Mouse (Mus musculus): ENCODE results near the gene Snx3.

Snx3 gene

DNA sequence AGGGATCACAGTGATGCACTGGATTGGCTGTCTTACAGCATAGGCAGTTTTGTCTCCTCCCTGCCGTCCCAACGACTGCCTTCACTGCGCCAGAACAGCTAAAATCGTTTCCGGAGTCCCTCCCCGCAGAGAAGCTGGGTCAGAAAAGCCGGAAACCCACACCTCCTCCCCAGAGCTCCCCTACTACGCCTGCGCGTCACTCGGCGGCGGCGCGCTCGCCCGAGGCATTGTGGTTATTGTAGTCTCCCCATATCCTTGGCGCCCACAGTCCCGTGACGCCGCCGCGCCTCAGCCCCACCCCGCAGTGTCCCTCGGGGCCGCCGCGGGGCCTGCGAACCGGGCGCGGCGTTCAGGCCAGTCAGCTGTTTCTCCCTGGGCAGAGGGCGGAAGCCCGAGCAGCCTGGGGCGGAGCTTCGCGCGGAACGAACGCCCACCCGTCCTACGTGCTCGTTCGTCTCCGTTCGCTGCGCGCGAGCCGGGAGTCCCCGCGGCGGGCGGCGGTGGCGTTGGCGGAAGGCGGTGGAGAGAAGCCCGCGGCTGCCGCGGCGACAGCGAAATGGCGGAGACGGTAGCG, at the start of gene Snx3:
TSS of gene Snx3 (plus strand) at position 256 of the 574 bp plus-strand sequence.
- peak; percentile 98 to 99 for DNase-seq

DNA sequence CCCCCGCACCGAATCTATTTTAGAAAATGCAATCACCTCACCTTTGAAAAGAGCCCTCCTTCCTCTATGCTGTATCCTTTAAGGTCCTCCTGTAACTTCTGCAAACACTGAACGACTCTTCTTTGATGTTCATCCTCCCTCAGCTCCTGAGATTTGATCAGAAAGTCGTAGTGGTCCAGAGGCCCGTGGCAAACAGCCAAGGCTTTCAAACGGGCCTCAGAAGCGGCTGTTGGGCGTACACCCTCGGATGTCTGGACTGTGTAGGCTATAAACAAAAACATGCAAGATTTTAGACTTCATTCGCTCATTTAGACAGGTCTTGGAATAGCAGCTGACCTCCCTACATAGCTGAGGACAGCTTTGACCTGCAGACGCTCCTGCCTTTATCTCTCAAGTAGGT, 47.6 kb upstream of the Snx3 start:
- DNase-seq = peak; percentile 27 to 55

DNA sequence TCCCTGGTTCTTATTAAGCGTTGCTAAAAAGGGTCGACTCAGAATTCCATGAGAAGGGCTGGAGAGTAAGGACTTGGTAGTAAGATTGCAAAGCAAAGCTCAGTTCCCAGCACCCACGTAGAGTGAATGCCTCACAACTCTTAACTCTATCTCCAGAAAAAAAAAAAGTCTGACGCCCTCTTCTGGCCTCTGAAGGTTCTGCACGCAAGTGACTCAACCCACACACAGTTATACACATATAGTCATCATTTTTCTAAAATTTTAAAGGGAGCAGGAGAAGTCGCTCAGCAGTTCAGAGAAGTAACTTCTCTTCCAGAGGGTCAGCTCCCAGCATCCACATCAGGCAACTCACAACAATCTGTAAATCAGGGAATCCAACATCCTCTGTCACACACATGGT, 47.1 kb upstream of the Snx3 start:
- no peak for DNase-seq

DNA sequence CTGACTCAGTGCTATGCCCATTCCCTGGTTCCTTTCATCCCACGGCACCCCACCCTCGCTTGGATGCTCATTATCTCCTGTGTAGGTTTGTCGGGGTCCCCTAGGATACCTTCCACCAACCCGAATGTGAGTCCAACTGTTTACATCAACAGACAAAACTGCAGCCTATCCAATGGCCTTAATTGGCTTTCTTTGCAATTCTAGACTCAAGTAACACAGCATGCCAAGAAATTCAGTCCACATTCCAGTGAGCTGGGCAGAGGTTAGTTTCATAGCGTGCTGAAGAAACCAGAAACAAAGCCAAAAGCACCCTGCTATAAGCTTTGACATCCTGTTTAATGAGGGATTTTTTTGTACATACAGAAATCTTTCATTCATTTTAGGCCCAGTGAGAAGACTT, 45.8 kb upstream of the Snx3 start:
- DNase-seq = no peak

DNA sequence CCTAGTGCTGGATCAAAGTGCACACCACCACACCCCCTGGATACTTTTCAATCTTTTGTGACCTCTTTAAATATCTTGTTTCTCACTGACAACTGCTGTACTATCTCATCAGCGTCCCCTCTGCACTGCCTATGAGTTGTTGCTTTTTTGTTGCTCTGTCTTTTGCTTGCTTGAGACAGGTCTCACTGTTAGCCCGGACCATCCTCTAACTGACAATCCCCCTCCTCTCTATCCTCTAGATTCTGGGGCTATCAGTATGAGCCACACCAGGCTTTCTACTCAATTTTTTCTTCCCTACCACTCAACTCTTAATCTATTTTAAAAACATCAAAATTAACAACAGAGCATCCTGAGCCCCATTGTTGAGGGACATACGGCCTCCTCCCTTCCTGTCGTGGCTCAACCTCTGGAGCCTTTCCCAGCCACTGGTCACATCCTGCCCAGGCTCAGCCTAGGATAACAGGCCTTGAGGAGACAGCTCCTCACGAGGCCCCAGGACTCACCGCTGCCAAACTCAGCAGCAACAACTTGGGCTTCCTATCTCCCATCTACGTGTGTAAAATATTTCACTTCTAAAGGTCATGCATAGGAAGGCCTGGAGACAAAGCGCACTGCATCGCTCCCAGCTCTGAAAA, 44.2 kb upstream of the Snx3 start:
- DNase-seq = peak; percentile 73 to 88

DNA sequence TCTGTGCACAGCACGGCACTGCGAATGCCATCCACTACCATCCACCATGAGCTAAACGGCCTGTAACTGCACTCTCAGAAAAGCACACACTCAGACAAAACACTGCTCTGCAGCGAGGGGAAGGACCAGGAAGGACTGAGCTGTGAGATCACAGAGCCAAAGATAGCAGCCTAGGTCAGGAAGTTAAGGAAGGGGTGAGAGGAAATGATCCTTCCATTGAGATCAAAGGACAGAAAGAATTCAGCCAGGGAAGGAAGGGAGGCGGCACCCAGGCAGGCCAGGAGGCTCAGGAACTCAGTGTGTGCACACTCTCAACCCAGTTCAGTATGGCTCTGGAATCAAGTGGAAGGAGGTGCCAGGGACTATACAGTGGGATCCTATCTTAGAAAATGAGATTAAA, 37.6 kb upstream of the Snx3 start:
- DNase-seq = peak; percentile 50 to 62

DNA sequence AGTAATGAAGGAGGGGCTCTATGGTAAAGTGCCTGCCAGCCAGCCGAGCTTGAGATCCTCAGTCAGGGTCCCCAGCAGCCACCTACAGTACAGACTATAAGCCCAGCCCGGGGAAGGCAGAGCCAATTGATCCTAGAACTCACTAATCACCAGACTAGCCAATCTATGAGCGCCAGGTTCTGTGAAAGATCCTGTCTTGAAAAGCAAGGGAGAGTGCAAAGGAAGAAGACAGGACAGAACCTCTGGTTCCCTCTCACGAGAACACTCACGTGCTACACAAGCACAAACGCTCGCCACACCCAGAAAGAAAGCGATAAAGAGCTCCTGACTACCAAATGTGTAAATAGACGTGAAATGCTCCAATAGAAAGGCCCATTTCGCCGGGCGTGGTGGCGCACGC, 37.0 kb upstream of the Snx3 start:
- no peak for DNase-seq

DNA sequence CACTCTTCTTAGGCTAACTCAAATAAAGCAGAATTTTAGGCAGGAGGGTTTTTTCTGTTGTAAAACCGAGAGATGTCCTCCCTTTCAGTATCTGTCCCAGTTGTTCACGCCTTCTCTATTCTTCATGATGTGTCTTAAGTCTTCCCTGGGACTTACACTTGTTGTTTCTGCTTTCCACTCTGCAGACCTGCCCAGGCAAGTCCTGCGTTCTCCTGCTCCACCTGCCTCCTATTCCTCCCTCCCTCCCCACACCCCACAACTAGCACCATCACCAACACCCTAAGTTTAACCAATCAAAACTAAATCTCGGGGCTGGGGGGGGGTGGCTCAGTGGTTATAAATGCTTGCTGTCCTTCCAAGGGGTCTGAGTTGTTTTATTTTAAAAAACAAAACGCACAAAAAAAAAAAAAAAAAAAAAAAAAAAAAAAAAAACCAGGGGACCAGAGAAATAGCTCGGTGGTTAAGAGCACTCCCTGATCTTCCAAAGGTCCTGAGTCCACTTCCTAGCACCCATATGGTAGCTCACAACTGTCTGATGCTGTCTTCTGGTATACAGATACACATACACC, 26.8 kb upstream of the Snx3 start:
- no peak for DNase-seq

DNA sequence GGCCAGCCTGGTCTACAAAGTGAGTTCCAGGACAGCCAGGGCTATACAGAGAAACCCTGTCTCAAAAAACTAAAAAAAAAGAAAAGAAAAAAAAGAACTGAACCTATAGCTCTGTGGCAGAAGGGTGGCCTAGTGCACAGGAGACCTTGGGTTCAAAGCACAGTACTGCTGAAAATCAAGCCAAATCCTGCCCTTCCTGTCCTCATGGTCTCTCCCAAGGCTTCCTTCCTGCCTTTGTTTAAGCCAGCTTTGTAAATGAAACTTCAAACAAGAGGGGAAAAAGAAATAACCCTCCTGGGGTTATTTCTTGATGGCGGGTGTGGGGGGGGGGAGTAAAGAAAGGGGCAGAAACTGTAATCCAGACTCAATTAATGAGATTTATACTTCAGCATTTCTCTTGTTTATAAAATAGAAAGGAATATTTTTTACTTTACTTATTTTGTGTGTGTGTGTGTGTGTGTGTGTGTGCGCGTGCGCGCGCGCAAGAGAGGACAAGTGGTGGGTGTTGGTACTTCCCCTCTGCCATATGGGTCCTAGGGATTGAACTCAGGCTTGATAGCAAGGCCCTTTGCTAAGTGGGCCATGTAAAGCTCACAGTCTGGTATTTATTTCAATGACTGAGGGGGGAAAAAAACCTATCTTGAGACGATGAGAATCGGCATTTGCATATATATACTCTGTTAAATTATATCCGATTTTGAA, 24.9 kb upstream of the Snx3 start:
- DNase-seq = peak in 1 of 2 experiments; percentile 25

DNA sequence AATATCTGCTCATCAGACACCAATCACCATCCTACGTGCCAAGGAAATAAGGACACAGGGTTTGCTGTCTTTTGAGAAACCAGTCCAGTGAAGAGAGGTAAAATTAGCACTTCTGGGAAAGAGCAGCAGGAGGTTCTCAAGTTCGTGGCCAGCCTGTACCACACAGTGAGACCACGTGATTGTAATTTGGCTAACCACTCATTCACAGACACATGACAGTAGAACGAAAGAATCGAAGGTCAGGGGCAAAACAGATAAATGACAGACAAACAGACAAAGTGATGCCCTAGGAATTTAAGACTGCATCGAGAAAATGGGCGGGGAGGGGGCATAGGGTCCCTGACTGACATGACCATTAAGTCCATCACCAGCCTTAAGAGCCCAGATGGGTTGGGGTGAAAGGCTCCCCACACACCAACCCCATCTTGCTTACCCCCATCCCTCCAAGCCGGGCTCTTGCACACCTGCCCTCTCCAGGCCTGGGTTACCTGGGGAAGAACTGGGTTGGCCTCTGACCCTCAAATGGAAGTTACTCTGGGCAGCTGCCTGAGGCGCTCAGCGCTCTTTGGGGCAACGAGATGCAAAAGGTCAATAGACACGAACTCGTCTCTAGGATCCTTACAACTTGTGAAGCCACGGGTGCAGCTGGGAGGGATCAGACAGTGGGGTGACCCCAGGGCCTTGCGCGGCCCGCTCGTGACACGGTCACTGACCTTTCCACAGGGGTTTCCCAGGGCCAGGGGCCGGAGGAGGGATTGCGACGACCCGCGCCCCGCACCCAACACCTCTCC, 24.1 kb upstream of the Snx3 start:
- no peak for DNase-seq

DNA sequence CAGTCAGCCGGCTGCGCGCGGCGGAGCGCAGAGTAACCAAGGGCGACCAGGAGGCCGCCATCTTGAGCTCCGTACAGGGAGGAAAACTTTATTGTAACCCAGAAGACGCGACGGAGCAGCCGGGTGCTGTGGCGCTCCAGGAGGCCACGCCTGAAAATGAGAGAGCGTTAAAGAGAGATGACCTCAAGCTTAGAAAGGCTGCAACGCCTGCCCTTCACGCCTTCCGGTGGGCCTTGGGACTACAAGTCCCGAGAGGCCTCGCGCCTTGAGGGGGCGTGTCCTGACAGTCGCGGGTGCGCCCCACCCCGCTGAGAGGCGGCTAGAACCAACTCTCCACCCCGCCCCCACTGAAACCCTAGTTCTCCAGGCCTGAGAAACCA, 23.5 kb upstream of the Snx3 start, which contains the start of gene Afg1l:
TSS of gene Afg1l (minus strand) at position 225 of the 380 bp plus-strand sequence.
- peak; percentile 98 for DNase-seq

DNA sequence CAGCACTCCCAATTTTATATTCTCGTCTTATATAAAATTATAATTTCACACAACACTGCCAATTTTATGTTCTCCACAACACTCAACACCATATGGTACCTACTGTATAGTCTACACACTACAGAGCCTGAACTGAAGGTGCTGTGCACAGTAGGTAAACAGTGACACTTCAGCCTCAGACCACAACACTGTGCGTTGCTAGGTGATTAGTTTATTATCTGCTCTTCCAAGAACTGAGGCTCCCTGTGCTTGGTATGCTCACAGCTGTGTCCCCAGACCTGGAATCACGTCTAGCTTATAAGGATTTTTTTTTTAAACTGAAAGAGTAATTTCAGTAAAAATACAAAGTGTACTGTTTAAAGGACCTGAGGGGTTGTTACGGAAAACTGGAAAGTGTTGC, 21.1 kb upstream of the Snx3 start:
- no peak for DNase-seq

DNA sequence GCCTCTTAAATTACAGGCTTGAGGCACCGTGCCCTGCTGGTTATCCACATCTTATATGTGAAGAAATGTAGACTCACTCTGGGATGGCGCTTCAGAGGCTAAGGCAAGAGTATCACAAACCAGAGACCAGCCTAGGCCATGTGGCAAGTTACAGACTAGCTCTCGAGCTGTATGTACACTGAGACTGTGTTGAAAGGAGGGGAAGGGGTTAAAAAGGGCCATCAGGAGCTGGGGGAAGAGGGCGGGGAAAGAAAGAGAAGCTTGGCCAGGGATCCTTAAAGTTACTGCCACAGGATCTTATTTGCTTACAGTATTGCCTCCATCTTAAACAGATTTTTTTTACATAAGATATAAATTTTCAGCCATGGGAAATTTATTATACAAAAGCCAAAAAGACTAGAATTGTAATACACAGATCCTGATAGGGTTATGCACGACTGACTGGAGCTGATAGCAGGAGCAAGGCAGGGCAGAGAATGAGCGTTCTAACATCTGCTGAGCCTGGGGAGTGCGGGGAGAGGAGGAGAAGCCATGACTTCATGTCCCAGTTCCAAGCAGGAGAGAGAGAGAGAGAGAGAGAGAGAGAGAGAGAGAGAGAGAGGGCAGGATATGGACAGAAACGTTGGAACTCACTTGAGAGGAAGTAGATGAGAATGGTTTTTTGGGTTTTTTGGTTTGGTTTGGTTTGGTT, 13.1 kb upstream of the Snx3 start:
- DNase-seq = no peak

DNA sequence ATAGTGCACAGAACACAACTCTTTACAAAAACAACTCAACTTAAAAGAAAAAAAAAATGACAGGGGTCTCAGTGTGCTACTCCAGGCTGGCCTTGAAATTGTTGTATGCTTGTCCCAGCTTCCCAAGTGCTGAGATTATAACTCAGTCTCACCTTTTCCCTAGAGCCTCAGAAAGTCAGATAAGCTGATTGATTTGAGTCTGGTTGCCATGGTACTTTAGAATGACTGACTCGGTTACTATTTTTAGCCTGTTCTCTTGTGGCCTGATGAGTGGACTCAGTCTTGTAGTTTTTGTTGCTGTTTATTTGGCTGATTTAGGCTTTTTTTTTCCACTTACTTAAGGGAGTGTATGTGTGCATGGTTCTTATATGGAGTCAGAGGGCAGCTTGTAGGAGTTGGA, 10.7 kb upstream of the Snx3 start:
- DNase-seq = no peak

DNA sequence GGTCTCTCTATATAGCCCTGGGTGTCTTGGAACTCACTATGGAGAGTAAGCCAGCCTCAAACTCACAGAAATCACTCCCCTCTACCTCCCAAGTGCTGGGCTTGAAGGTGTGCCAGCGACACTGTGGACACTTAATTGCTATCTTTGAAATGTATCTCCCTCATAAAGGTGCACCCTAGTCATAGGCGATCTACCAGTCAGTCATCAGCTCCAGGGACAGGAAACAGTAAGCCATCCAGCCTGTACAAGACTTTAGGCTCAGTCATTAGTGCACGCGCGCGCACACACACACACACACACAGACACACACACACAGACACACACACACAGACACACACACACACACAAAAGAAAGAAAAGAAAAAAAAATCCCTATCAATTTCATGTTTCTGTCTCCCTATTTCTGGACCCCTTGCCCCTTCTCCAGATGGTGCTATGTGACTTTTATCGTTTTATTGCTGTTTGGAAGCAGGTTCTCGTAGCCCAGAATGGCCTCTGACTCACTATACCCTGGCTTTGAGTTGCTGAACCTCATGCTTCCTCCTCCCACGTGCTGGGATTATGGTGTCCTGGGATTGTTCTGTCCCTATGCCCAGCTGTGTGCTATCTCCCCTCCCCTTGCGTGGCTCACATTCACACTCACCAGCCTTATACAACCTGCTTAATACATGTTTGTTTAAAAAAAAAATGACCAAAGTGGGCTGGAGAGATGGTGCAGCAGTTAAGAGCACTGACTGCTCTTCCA, 9.6 kb upstream of the Snx3 start:
- DNase-seq = no peak

DNA sequence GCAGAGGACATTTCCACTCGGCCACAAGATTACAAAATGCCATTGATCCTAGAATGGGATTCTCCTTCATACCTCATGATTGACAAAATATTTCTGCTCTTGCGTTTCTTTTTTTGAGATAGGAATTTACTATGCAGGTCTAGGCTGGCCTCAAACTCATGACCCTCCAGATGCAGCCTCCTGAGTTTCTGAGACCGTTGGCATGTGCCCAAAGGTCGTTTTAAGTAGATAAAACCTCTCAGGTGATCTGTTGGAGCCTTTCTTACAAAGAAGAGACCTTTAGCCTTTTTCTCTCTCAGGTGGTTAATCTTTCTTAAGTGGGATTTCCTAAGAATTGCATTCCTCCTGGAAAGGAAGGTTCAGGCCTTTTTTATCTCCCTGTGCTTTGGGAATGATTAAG, 8.8 kb upstream of the Snx3 start:
- DNase-seq = no peak

DNA sequence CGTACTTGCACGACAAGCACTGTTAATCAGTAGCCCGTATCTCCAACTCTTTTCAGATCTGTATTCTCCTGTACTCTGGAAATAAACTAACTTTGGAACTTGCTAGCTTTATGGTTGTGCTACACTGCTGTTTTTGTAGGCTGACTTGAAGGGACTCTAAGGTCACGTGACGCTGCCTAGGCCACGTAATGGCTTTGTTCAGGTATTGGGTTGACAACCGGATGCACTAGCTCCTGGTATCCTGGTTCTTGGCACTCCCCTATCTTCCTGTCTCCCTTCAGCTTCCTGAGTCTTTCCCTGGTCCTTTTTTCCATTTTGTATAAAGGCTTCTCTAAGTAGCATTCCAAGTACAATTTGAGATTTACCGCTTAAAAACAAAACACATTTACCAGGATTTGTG, 1.2 kb upstream of the Snx3 start:
- DNase-seq = no peak

DNA sequence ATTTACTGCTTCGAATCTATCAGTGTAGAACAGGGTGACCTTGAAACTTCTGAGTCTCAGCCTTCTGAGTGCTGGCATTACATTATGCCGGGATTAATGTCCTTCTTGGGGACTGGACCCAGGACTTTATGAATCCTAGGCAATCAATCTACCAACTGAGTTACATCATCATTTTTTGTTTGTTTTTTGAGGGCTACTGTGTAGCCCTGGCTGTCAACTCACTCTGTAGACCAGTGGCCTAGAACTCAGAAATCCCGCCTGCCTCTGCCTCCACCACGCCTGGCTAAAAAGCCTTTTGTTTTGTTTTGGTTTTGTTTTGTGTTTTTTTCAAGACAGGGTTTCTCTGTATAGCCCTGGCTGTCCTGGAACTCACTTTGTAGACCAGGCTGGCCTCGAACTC, 669 bp upstream of the Snx3 start:
- DNase-seq = no peak

DNA sequence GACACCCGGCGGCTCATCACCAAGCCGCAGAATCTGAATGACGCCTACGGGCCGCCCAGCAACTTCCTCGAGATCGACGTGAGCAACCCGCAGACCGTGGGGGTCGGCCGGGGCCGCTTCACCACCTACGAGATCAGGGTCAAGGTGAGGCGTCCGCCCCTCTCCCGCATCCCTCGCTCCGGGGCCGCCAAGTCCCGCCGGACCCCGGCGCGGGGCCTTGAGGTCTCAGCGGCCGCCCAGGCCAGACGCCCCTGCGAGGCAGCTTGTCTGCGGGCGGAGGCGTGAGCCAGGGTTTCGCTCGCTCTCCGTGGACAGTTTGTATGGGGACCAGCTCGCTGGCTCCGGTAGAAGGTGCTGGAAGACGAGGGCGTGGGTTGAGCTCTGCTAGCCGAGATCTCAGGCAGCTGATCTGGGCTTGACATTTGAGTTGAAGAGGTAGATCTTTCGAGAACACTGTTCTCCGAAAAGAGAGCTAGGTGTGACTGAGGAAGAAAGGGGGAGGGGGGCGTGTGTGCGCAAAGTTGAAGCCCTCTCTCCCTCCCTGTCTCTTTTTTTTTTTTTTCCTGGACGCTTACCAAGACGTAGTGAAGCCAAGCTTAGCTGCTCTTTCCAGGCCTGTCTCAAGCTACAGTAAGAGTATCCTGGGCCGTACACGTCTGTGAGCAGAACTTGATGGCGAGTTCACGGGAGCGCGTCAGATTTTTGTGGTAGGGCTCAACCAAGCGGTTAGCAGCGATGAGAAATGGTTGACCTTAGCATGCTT, 700 bp downstream of the Snx3 start:
- DNase-seq = peak; percentile 73 to 75

DNA sequence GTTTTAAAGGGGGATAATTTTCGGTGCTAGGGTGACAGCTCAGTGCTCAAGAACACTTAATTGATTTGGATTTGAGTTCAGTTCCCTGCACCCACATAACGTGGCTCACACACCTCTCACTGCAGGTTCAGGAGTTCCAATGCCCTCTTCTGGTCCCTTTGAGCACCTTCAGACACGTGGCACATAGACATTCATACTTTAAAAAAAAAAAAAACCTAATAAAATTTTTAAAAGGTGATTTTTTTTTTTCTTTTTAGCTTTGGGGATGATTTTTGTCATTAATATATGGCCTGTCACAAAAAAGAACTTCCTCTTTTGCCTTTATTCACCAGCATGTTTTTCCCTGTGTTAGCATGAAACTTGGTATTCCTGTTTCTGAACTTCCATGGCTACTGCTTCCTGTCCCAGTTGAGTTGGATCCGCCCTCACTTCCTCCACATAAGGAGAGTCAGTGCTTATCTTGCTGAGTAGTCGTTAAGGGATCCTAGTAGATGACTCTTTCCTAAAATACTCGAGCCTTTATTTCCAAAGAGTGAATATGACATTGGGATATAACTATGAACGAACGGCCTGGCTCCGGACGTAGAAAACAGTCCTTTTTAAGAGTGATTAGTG, 2.4 kb downstream of the Snx3 start:
- no peak for DNase-seq

DNA sequence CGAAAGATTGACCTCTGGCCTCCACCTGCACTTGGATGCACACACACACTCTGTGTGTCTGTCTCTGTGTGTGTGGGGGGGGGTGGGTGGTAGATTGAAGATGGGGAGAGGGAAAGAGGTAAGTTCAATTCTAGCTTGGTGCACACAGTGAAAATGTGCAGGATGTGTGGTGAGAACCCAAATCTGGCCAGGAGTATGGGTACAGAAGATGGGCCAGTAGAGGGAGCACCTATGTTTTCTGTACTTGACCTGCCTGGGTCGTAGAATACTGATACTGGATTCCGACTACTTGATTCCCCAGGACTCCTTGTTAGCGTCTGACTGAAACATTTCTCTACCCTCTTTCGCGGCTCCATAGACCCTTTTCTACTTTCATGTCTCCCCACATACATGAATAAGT, 8.3 kb downstream of the Snx3 start:
- no peak for DNase-seq
